Comparison of ENCODE assay signal across 8 mouse cellular contexts in genomic region chr17:46383294-46384060, GRCm38 (mm10). TPM values are rescaled to one million over a fixed set of nuclear protein-coding genes. Genes with fewer than 3 reads are reported as not detected.
A peak's percentile ranks its signal among the peaks of the same experiment; 100 is the strongest.
DNase-seq lines count a peak whose midpoint lies in the region; ATAC-seq and TF ChIP-seq lines count a peak whose summit lies in the region.

Zfp318 (plus strand) TSS chr17:46383731.

- peaks cover 18% of the 10 kb centered on the region for H3K4me1 ChIP-seq in G1E (ENCODE audit: insufficient read depth, low read depth, low read length)
- H3K4me1 ChIP-seq in forebrain, embryonic 16.5 days (replicated peaks; ENCODE audit: control insufficient read depth, insufficient read depth, low read length) = peaks cover 13% of the 10 kb centered on the region
- H3K4me1 ChIP-seq in lung, embryonic 14.5 days (ENCODE audit: insufficient read depth) = peaks cover 8% of the 10 kb centered on the region
- H3K4me1 ChIP-seq in olfactory bulb, adult 2 months (ENCODE audit: control insufficient read depth, insufficient read depth, low read length) = no peaks in the 10 kb centered on the region; the same call in 1 of the 2 replicates
- H3K4me1 ChIP-seq in thymus, adult 2 months (replicated peaks; ENCODE audit: control insufficient read depth, insufficient read depth, low read length) = peaks cover 7% of the 10 kb centered on the region

- H3K27me3 ChIP-seq in G1E (ENCODE audit: insufficient read depth, low read length) = 0 out of 2 replicates have a peak, but pooled peaks cover 2% of the 10 kb centered on the region
- no peaks in the 10 kb centered on the region for H3K27me3 ChIP-seq in forebrain, embryonic 16.5 days (replicated peaks; ENCODE audit: control insufficient read depth, insufficient read depth, low read length)
- no peaks in the 10 kb centered on the region for H3K27me3 ChIP-seq in lung, embryonic 14.5 days (ENCODE audit: insufficient read depth, low read length)
- H3K27me3 ChIP-seq in thymus, adult 2 months (ENCODE audit: control insufficient read depth, insufficient read depth, low read length) = peaks cover 14% of the 10 kb centered on the region

- no peak for TF ChIP-seq CTCF in G1E (IDR thresholded peaks at IDR 0.05; ENCODE audit: low read depth, low read length)
- peak; percentile 39 for TF ChIP-seq CTCF in layer of hippocampus, adult 2 months (conservative IDR thresholded peaks at IDR 0.05)
- TF ChIP-seq CTCF in lung, embryonic 14.5 days (IDR thresholded peaks at IDR 0.05; ENCODE audit: low read depth) = no peak
- no peak for TF ChIP-seq CTCF in olfactory bulb, adult 2 months (IDR thresholded peaks at IDR 0.05; ENCODE audit: insufficient read depth, low read depth, low read length)
- no peak; the same call in 1 of the 2 replicates for TF ChIP-seq CTCF in thymus, adult 2 months (IDR thresholded peaks at IDR 0.05; ENCODE audit: borderline replicate concordance, control insufficient read depth, extremely low read depth, insufficient read depth, low read length, poor library complexity)

- peak within 1 kb of the TSS; percentile 94 for H3K9ac ChIP-seq in forebrain, embryonic 16.5 days (replicated peaks; ENCODE audit: low read depth, low read length)
- peak within 1 kb of the TSS; percentile 94 for H3K9ac ChIP-seq in lung, embryonic 14.5 days

- intact Hi-C loops in heart, postnatal 36 days (cut with DNase I) = loop anchor here (2.0 to 5.0 kb wide), 3 partner anchors 55 to 136 kb away; partner anchors contain the start of genes Abcc10, Polr1c and Yipf3

- ATAC-seq in G1E (ENCODE audit: extremely low read depth, insufficient number of reproducible peaks, low FRiP score, poor library complexity, severe bottlenecking) = peak; percentile 79
- peak; percentile 97 for ATAC-seq in forebrain, embryonic 16.5 days
- peak; percentile 98 for ATAC-seq in lung, embryonic 14.5 days (ENCODE audit: insufficient read depth)

- TF ChIP-seq POLR2A in olfactory bulb, adult 2 months (IDR thresholded peaks at IDR 0.05; ENCODE audit: insufficient read depth, low read depth, low read length) = peak; percentile 81; the same call in 1 of the 2 replicates
- peak; percentile 73 for TF ChIP-seq POLR2A in thymus, adult 2 months (IDR thresholded peaks at IDR 0.05; ENCODE audit: control insufficient read depth, extremely low read depth, insufficient read depth, low read length, poor library complexity)

- under 1% methylated on average over 66 of the region's 105 CpGs for WGBS in forebrain, embryonic 16.5 days
- WGBS in lung, embryonic 14.5 days = under 1% methylated on average over 102 of the region's 105 CpGs
- 1% methylated on average over 101 of the region's 105 CpGs for WGBS in olfactory bulb, adult 2 months
- WGBS in thymus, adult 2 months = under 1% methylated on average over 91 of the region's 105 CpGs

- H3K4me3 ChIP-seq in G1E (ENCODE audit: low read depth, low read length) = peak within 1 kb of the TSS; percentile 84
- H3K4me3 ChIP-seq in forebrain, embryonic 16.5 days (replicated peaks; ENCODE audit: low read length) = peak within 1 kb of the TSS; percentile 89
- H3K4me3 ChIP-seq in layer of hippocampus, adult 2 months = peak within 1 kb of the TSS; percentile 82
- peak within 1 kb of the TSS; percentile 94 for H3K4me3 ChIP-seq in lung, embryonic 14.5 days (ENCODE audit: low read depth, low read length)
- H3K4me3 ChIP-seq in olfactory bulb, adult 2 months (ENCODE audit: insufficient read depth, low read depth, low read length) = peak within 1 kb of the TSS; percentile 84
- peak within 1 kb of the TSS; percentile 77 for H3K4me3 ChIP-seq in thymus, adult 2 months (ENCODE audit: control insufficient read depth, insufficient read depth, low read length)

- H3K27ac ChIP-seq in forebrain, embryonic 16.5 days (ENCODE audit: low read length) = peak within 1 kb of the TSS; percentile 89
- H3K27ac ChIP-seq in layer of hippocampus, adult 2 months = peak within 1 kb of the TSS; percentile 89
- H3K27ac ChIP-seq in lung, embryonic 14.5 days (ENCODE audit: low read depth) = peak within 1 kb of the TSS; percentile 83
- H3K27ac ChIP-seq in olfactory bulb, adult 2 months (ENCODE audit: insufficient read depth, low read depth, low read length) = peak within 1 kb of the TSS; percentile 62
- no peak within 1 kb of the TSS for H3K27ac ChIP-seq in thymus, adult 2 months (ENCODE audit: control insufficient read depth, insufficient read depth, low read length)

- H3K9me3 ChIP-seq in G1E (replicated peaks) = no peaks in the 10 kb centered on the region
- H3K9me3 ChIP-seq in forebrain, embryonic 16.5 days (ENCODE audit: control insufficient read depth, low read length) = no peaks in the 10 kb centered on the region
- H3K9me3 ChIP-seq in lung, embryonic 14.5 days (ENCODE audit: low read depth, low read length) = no peaks in the 10 kb centered on the region

- H3K36me3 ChIP-seq in G1E (replicated peaks) = peaks cover 12% of the 10 kb centered on the region
- H3K36me3 ChIP-seq in forebrain, embryonic 16.5 days (ENCODE audit: control insufficient read depth, insufficient read depth) = no peaks in the 10 kb centered on the region
- H3K36me3 ChIP-seq in lung, embryonic 14.5 days (ENCODE audit: insufficient read depth) = peaks cover 5% of the 10 kb centered on the region; the same call in 1 of the 2 replicates
- H3K36me3 ChIP-seq in thymus, adult 2 months (ENCODE audit: control insufficient read depth, insufficient read depth, low read length) = no peaks in the 10 kb centered on the region

- peak within 1 kb of the TSS; percentile 65 for H3K4me2 ChIP-seq in forebrain, embryonic 16.5 days (ENCODE audit: low read length)
- H3K4me2 ChIP-seq in lung, embryonic 14.5 days = peak within 1 kb of the TSS; percentile 93

- peak; percentile 96 for DNase-seq in G1E (ENCODE audit: low spot score)
- peak; percentile 96 to 97 for DNase-seq in cerebellum, adult 18-20 months
- peak; percentile 97 to 98 for DNase-seq in heart, postnatal 36 days
- DNase-seq in layer of hippocampus, adult 2 months (ENCODE audit: low spot score in 2 of 2) = peak; percentile 96 to 97
- peak; percentile 98 for DNase-seq in lung, embryonic 14.5 days
- DNase-seq in thymus, adult 2 months = peak; percentile 100

RNA-seq across cellular contexts. Expression of gene Zfp318, which starts in this region (rescaled TPM):
- total RNA-seq in G1E (2014; fragmentation: Nextera tagmentation) (45.3 and 46.6 TPM in 2 replicates), G1E (2017) (25.2 and 27.5 TPM in 2 replicates)
- 3.5 and 4.1 TPM in 2 replicates for polyA plus RNA-seq in G1E (2012)
- polyA plus RNA-seq in forebrain, embryonic 16.5 days (2015; fragmentation: Nextera tagmentation; extraction: Ambion mirVana) = 13.2 and 14.2 TPM in 2 replicates
- total RNA-seq in heart, postnatal 36 days (2021) = 10 to 100 TPM; 17.6 to 19.1 TPM
- 10 to 100 TPM; 57.4 to 70.5 TPM for total RNA-seq in layer of hippocampus, adult 2 months (2021)
- polyA plus RNA-seq in lung, embryonic 14.5 days (2014; fragmentation: Nextera tagmentation; extraction: Ambion mirVana) = 15.2 and 18.3 TPM in 2 replicates
- not detected in 2 replicates for polyA plus RNA-seq in olfactory bulb, adult 2 months (2012; ENCODE audit: insufficient read depth, insufficient read length, low replicate concordance, missing spikeins)
- 18.3 and 20.7 TPM in 2 replicates for polyA plus RNA-seq in thymus, adult 2 months (2012; rRNA removed)
